ENCODE assay signal across 8 mouse cellular contexts in the genomic region with DNA sequence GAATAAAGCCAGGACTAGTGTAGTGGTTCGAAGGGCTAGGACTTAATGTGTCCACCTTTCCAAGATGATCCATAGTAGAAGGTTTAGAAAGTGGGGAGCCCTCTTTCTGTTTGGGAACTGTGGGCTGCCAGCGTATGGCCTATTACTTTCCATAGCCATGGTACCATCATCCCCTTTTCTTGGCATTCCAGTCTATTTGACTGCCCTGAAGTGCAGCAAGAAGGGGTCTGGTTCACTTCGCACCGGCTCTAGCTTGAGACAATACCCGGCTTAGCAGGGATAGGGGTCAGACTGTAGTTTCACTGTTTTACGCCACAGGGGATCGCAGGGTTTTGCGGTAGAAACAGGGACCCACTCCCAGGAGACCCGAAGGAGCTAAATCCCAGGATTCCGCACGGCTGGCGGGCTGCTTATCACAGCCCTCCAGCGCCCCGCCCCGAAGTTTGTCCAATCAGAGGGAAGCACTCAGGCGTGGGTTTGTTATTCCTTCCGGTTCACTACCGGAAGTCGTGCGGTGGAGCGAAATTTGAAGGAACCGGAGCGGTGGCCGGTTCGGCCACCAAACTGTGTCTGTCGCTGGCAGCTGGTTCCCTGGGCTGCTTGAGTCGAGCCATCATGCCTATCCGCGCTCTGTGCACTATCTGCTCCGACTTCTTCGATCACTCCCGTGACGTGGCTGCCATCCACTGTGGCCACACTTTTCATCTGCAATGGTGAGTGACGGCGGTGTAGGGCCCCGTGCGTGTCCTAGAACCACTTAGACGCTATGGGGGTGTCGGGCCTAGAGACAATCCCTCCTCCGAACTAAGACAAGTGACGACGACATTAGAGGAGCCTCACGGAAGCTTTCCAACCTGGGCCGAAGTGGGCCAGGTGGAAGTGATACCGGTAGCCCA. TPM values are rescaled to one million over a fixed set of nuclear protein-coding genes. Genes with fewer than 3 reads are reported as not detected.
DNase-seq lines count a peak whose midpoint lies in the region; ATAC-seq and TF ChIP-seq lines count a peak whose summit lies in the region.

No protein-coding gene starts in this region.

- ATAC-seq in hindbrain, embryonic 11.5 days (ENCODE audit: low FRiP score) = peak; percentile 95
- peak; percentile 97 for ATAC-seq in lung, embryonic 16.5 days (ENCODE audit: low read depth)

- H3K4me1 ChIP-seq in hindbrain, embryonic 11.5 days (replicated peaks; ENCODE audit: control insufficient read depth, insufficient read depth, low read length) = peaks cover 6% of the 10 kb centered on the region; the same call in 1 of the 2 replicates
- H3K4me1 ChIP-seq in lung, embryonic 16.5 days (replicated peaks; ENCODE audit: control insufficient read depth, insufficient read depth, low read length) = peaks cover 7% of the 10 kb centered on the region
- H3K4me1 ChIP-seq in thymus, adult 2 months (replicated peaks; ENCODE audit: control insufficient read depth, insufficient read depth, low read length) = peaks cover 8% of the 10 kb centered on the region; the same call in 1 of the 2 replicates

- DNase-seq in Muller cell, postnatal 12 days (ENCODE audit: inconsistent ontology term) = peak; percentile 84
- DNase-seq in cerebellum, adult 9-11 months = peak; percentile 89
- peak; percentile 81 to 95 for DNase-seq in frontal cortex, adult 2 months (ENCODE audit: extremely low spot score in 1 of 2, low spot score in 1 of 2)
- peak; percentile 95 for DNase-seq in hindbrain, embryonic 11.5 days (ENCODE audit: low spot score)
- DNase-seq in layer of hippocampus, adult 9-11 months = peak; percentile 93
- DNase-seq in ovary, adult 18-20 months (ENCODE audit: low spot score) = peak; percentile 83
- DNase-seq in thymus, adult 2 months = peak; percentile 90

- no peak for TF ChIP-seq CTCF in thymus, adult 2 months (IDR thresholded peaks at IDR 0.05; ENCODE audit: borderline replicate concordance, control insufficient read depth, extremely low read depth, insufficient read depth, low read length, poor library complexity)

- peak overlapping the region; percentile 72 for H3K4me3 ChIP-seq in hindbrain, embryonic 11.5 days (ENCODE audit: low read depth, low read length)
- H3K4me3 ChIP-seq in lung, embryonic 16.5 days (ENCODE audit: low read length) = peak overlapping the region; percentile 77
- peak overlapping the region; percentile 65 for H3K4me3 ChIP-seq in thymus, adult 2 months (ENCODE audit: control insufficient read depth, insufficient read depth, low read length)

- H3K27ac ChIP-seq in hindbrain, embryonic 11.5 days (ENCODE audit: low read depth, low read length) = no peak overlapping the region; the same call in 1 of the 2 replicates
- peak overlapping the region; percentile 80 for H3K27ac ChIP-seq in lung, embryonic 16.5 days (ENCODE audit: low read length)
- no peak overlapping the region for H3K27ac ChIP-seq in thymus, adult 2 months (ENCODE audit: control insufficient read depth, insufficient read depth, low read length)

- 18% methylated on average over 45 of the region's 45 CpGs for WGBS in hindbrain, embryonic 11.5 days
- 9% methylated on average over 45 of the region's 45 CpGs for WGBS in lung, embryonic 16.5 days
- 17% methylated on average over 45 of the region's 45 CpGs for WGBS in thymus, adult 2 months

- no peaks in the 10 kb centered on the region for H3K27me3 ChIP-seq in hindbrain, embryonic 11.5 days (ENCODE audit: control insufficient read depth, insufficient read depth, low read length)
- H3K27me3 ChIP-seq in lung, embryonic 16.5 days (ENCODE audit: control insufficient read depth, insufficient read depth, low read depth, low read length) = no peaks in the 10 kb centered on the region
- no peaks in the 10 kb centered on the region for H3K27me3 ChIP-seq in thymus, adult 2 months (ENCODE audit: control insufficient read depth, insufficient read depth, low read length)

- H3K9me3 ChIP-seq in hindbrain, embryonic 11.5 days (ENCODE audit: control insufficient read depth, low read length) = no peaks in the 10 kb centered on the region
- H3K9me3 ChIP-seq in lung, embryonic 16.5 days (ENCODE audit: control insufficient read depth, low read length) = no peaks in the 10 kb centered on the region

- H3K4me2 ChIP-seq in hindbrain, embryonic 11.5 days (replicated peaks; ENCODE audit: low read depth, low read length) = peak overlapping the region; percentile 78
- peak overlapping the region; percentile 85 for H3K4me2 ChIP-seq in lung, embryonic 16.5 days (ENCODE audit: low read depth, low read length)

- peak overlapping the region; percentile 64 for H3K9ac ChIP-seq in hindbrain, embryonic 11.5 days (ENCODE audit: low read depth, low read length)
- H3K9ac ChIP-seq in lung, embryonic 16.5 days (ENCODE audit: low read length) = peak overlapping the region; percentile 84

- no peaks in the 10 kb centered on the region for H3K36me3 ChIP-seq in hindbrain, embryonic 11.5 days (ENCODE audit: control insufficient read depth, insufficient read depth, low read length)
- no peaks in the 10 kb centered on the region for H3K36me3 ChIP-seq in lung, embryonic 16.5 days (ENCODE audit: control insufficient read depth, insufficient read depth, low read length)
- no peaks in the 10 kb centered on the region for H3K36me3 ChIP-seq in thymus, adult 2 months (ENCODE audit: control insufficient read depth, insufficient read depth, low read length)

- TF ChIP-seq POLR2A in thymus, adult 2 months (IDR thresholded peaks at IDR 0.05; ENCODE audit: control insufficient read depth, extremely low read depth, insufficient read depth, low read length, poor library complexity) = 0 out of 2 replicates have a peak, but pooled peaks have one; percentile 46

RNA-seq across cellular contexts. Expression of a gene that starts 0.8 kb away (rescaled TPM):
- 21.0 and 21.2 TPM in 2 replicates for polyA plus RNA-seq in frontal cortex, adult 2 months (2012; rRNA removed)
- polyA plus RNA-seq in hindbrain, embryonic 11.5 days (2014; fragmentation: Nextera tagmentation; extraction: Ambion mirVana) = 21.8 and 22.6 TPM in 2 replicates
- 24.0 and 24.3 TPM in 2 replicates for polyA plus RNA-seq in lung, embryonic 16.5 days (2015; fragmentation: Nextera tagmentation; extraction: Ambion mirVana)
- 9.2 and 15.7 TPM in 2 replicates for polyA plus RNA-seq in thymus, adult 2 months (2012; rRNA removed)

RNA-seq across cellular contexts. Expression of a gene that starts 15.2 kb away (rescaled TPM):
- polyA plus RNA-seq in frontal cortex, adult 2 months (2012; rRNA removed) = 405 and 456 TPM in 2 replicates
- polyA plus RNA-seq in hindbrain, embryonic 11.5 days (2014; fragmentation: Nextera tagmentation; extraction: Ambion mirVana) = 3.6 and 4.5 TPM in 2 replicates
- 2.0 and 2.5 TPM in 2 replicates for polyA plus RNA-seq in lung, embryonic 16.5 days (2015; fragmentation: Nextera tagmentation; extraction: Ambion mirVana)
- 18.7 and 21.0 TPM in 2 replicates for polyA plus RNA-seq in thymus, adult 2 months (2012; rRNA removed)

RNA-seq across cellular contexts. Expression of a gene that starts 22.4 kb away (rescaled TPM):
- polyA plus RNA-seq in frontal cortex, adult 2 months (2012; rRNA removed) = not detected in 2 replicates
- not detected in 2 replicates for polyA plus RNA-seq in hindbrain, embryonic 11.5 days (2014; fragmentation: Nextera tagmentation; extraction: Ambion mirVana)
- polyA plus RNA-seq in lung, embryonic 16.5 days (2015; fragmentation: Nextera tagmentation; extraction: Ambion mirVana) = not detected in 2 replicates
- polyA plus RNA-seq in thymus, adult 2 months (2012; rRNA removed) = 0.11 TPM in 1 of 2 replicates, not detected in the other

RNA-seq across cellular contexts. Expression of a gene that starts 24.6 kb away (rescaled TPM):
- polyA plus RNA-seq in frontal cortex, adult 2 months (2012; rRNA removed) = 15.6 and 16.7 TPM in 2 replicates
- 7.4 and 12.4 TPM in 2 replicates for polyA plus RNA-seq in hindbrain, embryonic 11.5 days (2014; fragmentation: Nextera tagmentation; extraction: Ambion mirVana)
- polyA plus RNA-seq in lung, embryonic 16.5 days (2015; fragmentation: Nextera tagmentation; extraction: Ambion mirVana) = 20.6 and 24.2 TPM in 2 replicates
- 208 and 267 TPM in 2 replicates for polyA plus RNA-seq in thymus, adult 2 months (2012; rRNA removed)

RNA-seq across cellular contexts. Expression of a gene that starts 32.1 kb away (rescaled TPM):
- 0.18 and 0.34 TPM in 2 replicates for polyA plus RNA-seq in frontal cortex, adult 2 months (2012; rRNA removed)
- polyA plus RNA-seq in hindbrain, embryonic 11.5 days (2014; fragmentation: Nextera tagmentation; extraction: Ambion mirVana) = 1.8 and 1.9 TPM in 2 replicates
- 3.4 and 4.8 TPM in 2 replicates for polyA plus RNA-seq in lung, embryonic 16.5 days (2015; fragmentation: Nextera tagmentation; extraction: Ambion mirVana)
- polyA plus RNA-seq in thymus, adult 2 months (2012; rRNA removed) = 0.58 and 0.93 TPM in 2 replicates

Comparison
In these comparisons a context has a peak if more than half of its experiments do, and no peak if none do; other contexts are left out.
1. RNA of a gene that starts 15.2 kb away (polyA plus RNA-seq): 405 to 456 TPM in frontal cortex, adult 2 months; 18.7 to 21.0 TPM in thymus, adult 2 months, 3.6 to 4.5 TPM in hindbrain, embryonic 11.5 days and 2.0 to 2.5 TPM in lung, embryonic 16.5 days; every median in the first group is over 10 times any median in the second.
2. Peak in every context shown above with its lines, with median percentiles within 50 percentile points of each other: DNase-seq and H3K4me3 ChIP-seq.